Mouse (Mus musculus): ENCODE results near the gene Rps19.

GRCm38 (mm10) chr7:24901842-24902241 is 17.7 kb downstream of the Rps19 start:
- TF ChIP-seq CTCF (conservative IDR thresholded peaks at IDR 0.05; ENCODE audit: insufficient read depth, insufficient read length, low read depth, low read length), result no peak
- no peak for TF ChIP-seq POLR2A (IDR thresholded peaks at IDR 0.05; ENCODE audit: low read depth, low read length)

Data from kidney, adult 2 months (tissue).